8 mouse cellular contexts compared by ENCODE assay signal in genomic region chr13:111210649-111211378, GRCm38 (mm10). TPM values are rescaled to one million over a fixed set of nuclear protein-coding genes. Genes with fewer than 3 reads are reported as not detected.
DNase-seq lines count a peak whose midpoint lies in the region; ATAC-seq lines count a peak whose summit lies in the region.

No protein-coding gene starts in this region.

- 0 out of 2 replicates have a peak overlapping the region, but pooled peaks have one; percentile 2 for H3K4me2 ChIP-seq in intestine, embryonic 16.5 days (ENCODE audit: low read depth, low read length)
- peak overlapping the region; percentile 14 for H3K4me2 ChIP-seq in lung, embryonic 15.5 days

- H3K27me3 ChIP-seq in intestine, embryonic 16.5 days (replicated peaks; ENCODE audit: control insufficient read depth, insufficient read depth, low read length): no peaks in the 10 kb centered on the region
- H3K27me3 ChIP-seq in lung, embryonic 15.5 days: no peaks in the 10 kb centered on the region

- H3K9me3 ChIP-seq in intestine, embryonic 16.5 days (ENCODE audit: control insufficient read depth, low read length): no peaks in the 10 kb centered on the region
- no peaks in the 10 kb centered on the region for H3K9me3 ChIP-seq in lung, embryonic 15.5 days

- no peak overlapping the region for H3K4me3 ChIP-seq in intestine, embryonic 16.5 days (ENCODE audit: low read length)
- no peak overlapping the region for H3K4me3 ChIP-seq in lung, embryonic 15.5 days

- no peaks in the 10 kb centered on the region for H3K4me1 ChIP-seq in intestine, embryonic 16.5 days (ENCODE audit: control insufficient read depth, insufficient read depth, low read length)
- peaks cover 10% of the 10 kb centered on the region; the same call in 1 of the 2 replicates for H3K4me1 ChIP-seq in lung, embryonic 15.5 days

- H3K36me3 ChIP-seq in intestine, embryonic 16.5 days (ENCODE audit: control insufficient read depth, insufficient read depth, low read length): no peaks in the 10 kb centered on the region
- no peaks in the 10 kb centered on the region for H3K36me3 ChIP-seq in lung, embryonic 15.5 days

- DNase-seq in frontal cortex, postnatal 14 days (ENCODE audit: low spot score in 2 of 2): no peak
- DNase-seq in embryo, embryonic 11.5 days (ENCODE audit: low read depth, low spot score): peak; percentile 24
- no peak for DNase-seq in thymus, postnatal 10 days (ENCODE audit: low spot score in 2 of 2)
- DNase-seq in thymus, postnatal 4 days: no peak
- no peak for DNase-seq in right cerebral cortex, postnatal 14 days

- peak; percentile 57 for ATAC-seq in frontal cortex, adult (ENCODE audit: low TSS enrichment)
- ATAC-seq in intestine, embryonic 16.5 days: peak; percentile 40
- peak; percentile 65 for ATAC-seq in lung, embryonic 15.5 days (ENCODE audit: borderline replicate concordance, extremely low read depth, low FRiP score, low TSS enrichment)

- H3K27ac ChIP-seq in intestine, embryonic 16.5 days (ENCODE audit: low read length): peak overlapping the region; percentile 25; the same call in 1 of the 2 replicates
- H3K27ac ChIP-seq in lung, embryonic 15.5 days: peak overlapping the region; percentile 68

- 41% methylated on average over 8 of the region's 8 CpGs for WGBS in intestine, embryonic 16.5 days
- WGBS in lung, embryonic 15.5 days: 24% methylated on average over 8 of the region's 8 CpGs

- no peak overlapping the region for H3K9ac ChIP-seq in intestine, embryonic 16.5 days (ENCODE audit: low read depth, low read length)
- H3K9ac ChIP-seq in lung, embryonic 15.5 days: no peak overlapping the region

RNA-seq across cellular contexts. Expression of gene Actbl2, which starts 44.0 kb away (rescaled TPM):
- polyA plus RNA-seq in intestine, embryonic 16.5 days (2015; fragmentation: Nextera tagmentation; extraction: Ambion mirVana): not detected in 2 replicates
- not detected in 2 replicates for polyA plus RNA-seq in lung, embryonic 15.5 days (2015; fragmentation: Nextera tagmentation; extraction: Ambion mirVana)
